ENCODE assay signal across 1 mouse cellular context in the genomic region with DNA sequence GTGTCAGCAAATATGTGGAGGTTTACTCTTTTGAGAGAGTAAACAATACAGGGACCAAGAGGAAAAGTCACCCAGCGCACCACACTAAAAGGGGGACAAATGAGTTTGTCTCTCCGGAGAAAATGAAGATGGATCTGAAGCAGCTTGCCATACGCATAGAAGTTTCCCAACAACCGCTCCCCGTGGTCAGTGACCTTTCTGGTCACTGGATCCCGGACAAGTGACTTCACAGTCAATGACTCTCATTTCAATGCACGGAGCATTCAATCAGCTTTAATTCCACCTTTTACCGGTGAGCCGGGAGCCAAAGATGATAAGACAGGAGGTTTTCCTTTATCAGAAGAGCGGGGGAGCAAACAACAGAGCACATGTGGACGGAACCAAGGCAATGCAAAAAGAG.
A peak's percentile ranks its signal among the peaks of the same experiment; 100 is the strongest.
TF ChIP-seq lines count a peak whose summit lies in the region.

No protein-coding gene starts in this region.

TF ChIP-seq in MEL, 35 proteins besides CTCF, POLR2A, EP300 and RAD21 (continued from another document):
- TF ChIP-seq MEF2A (IDR thresholded peaks at IDR 0.05; ENCODE audit: extremely low read depth, insufficient replicate concordance, low read depth, low read length, poor library complexity, severe bottlenecking) = no peak
- TF ChIP-seq MXI1 (IDR thresholded peaks at IDR 0.05; ENCODE audit: low read depth, low read length) = peak; percentile 56; the same call in 1 of the 2 replicates
- TF ChIP-seq ZNF384 (IDR thresholded peaks at IDR 0.05; ENCODE audit: low read depth, low read length) = no peak
- TF ChIP-seq MYB (IDR thresholded peaks at IDR 0.05; ENCODE audit: low read depth, low read length) = no peak
- TF ChIP-seq TBP (IDR thresholded peaks at IDR 0.05; ENCODE audit: low read depth, low read length) = no peak
- TF ChIP-seq NELFE (IDR thresholded peaks at IDR 0.05; ENCODE audit: low read depth, low read length) = no peak
- no peak for TF ChIP-seq ZMIZ1 (IDR thresholded peaks at IDR 0.05; ENCODE audit: low read depth, low read length)
- 0 out of 2 replicates have a peak, but pooled peaks have one; percentile 22 for TF ChIP-seq SIN3A (IDR thresholded peaks at IDR 0.05; ENCODE audit: low read length)
